Mouse (Mus musculus) liver, embryonic 11.5 days (tissue): Measurements from ENCODE around the gene Ice1. TPM values are rescaled to one million over a fixed set of nuclear protein-coding genes. Genes with fewer than 3 reads are reported as not detected.

ENCODE experiments used
- ATAC-seq: fragments of 200-750 bp; cut with Nextera tagmentation; replicated peaks from 2 replicates; pipeline ENCODE4 v1.8.0; 2017; ENCODE audit warnings: moderate number of reproducible peaks, mild to moderate bottlenecking, moderate TSS enrichment, moderate library complexity; ENCODE audit not compliant: low FRiP score
- DNase-seq: peaks from one replicate; pipeline ENCODE4 v3.0.0-alpha.2; 2017; ENCODE audit warnings: low spot score
- H3K27ac ChIP-seq: fragments of 300-500 bp; sonication (generic); 2 replicates; pipeline ENCODE4 v1.5.1; 2014; ENCODE audit warnings: mild to moderate bottlenecking, low read depth, low read length, control low read depth
- H3K27me3 ChIP-seq: fragments of 300-500 bp; sonication (generic); replicated peaks from 2 replicates; pipeline ENCODE4 v1.6.1; 2014; ENCODE audit warnings: low read length, mixed read lengths; ENCODE audit not compliant: control insufficient read depth, insufficient read depth
- H3K36me3 ChIP-seq: fragments of 300-500 bp; sonication (generic); 2 replicates; pipeline ENCODE4 v1.6.1; 2014; ENCODE audit warnings: mild to moderate bottlenecking, low read length, moderate library complexity, mixed read lengths; ENCODE audit not compliant: control insufficient read depth, insufficient read depth
- H3K4me1 ChIP-seq: fragments of 300-500 bp; sonication (generic); replicated peaks from 2 replicates; pipeline ENCODE4 v1.6.1; 2014; ENCODE audit warnings: low read length, mixed read lengths; ENCODE audit not compliant: control insufficient read depth, insufficient read depth
- H3K4me2 ChIP-seq: fragments of 300-500 bp; sonication (generic); 2 replicates; pipeline ENCODE4 v1.6.1; 2014; ENCODE audit warnings: mild to moderate bottlenecking, control low read depth, moderate library complexity
- H3K4me3 ChIP-seq: fragments of 300-500 bp; sonication (generic); 2 replicates; pipeline ENCODE4 v1.5.1; 2014; ENCODE audit warnings: low read depth, low read length, control low read depth
- H3K9ac ChIP-seq: fragments of 300-500 bp; sonication (generic); 2 replicates; pipeline ENCODE4 v1.6.1; 2014; ENCODE audit warnings: low read depth, low read length, control low read depth
- H3K9me3 ChIP-seq: fragments of 300-500 bp; sonication (generic); 2 replicates; pipeline ENCODE4 v1.6.1; 2016; ENCODE audit warnings: low read length, inconsistent platforms, mixed read lengths; ENCODE audit not compliant: control insufficient read depth
- WGBS: fragments of 180-500 bp; shearing (Covaris S2); extraction: QIAGEN DNeasy Blood & Tissue Kit; methylation state at CpG from one replicate; pipeline ENCODE4 v1.1.7; 2014; 5-methylcytosine and 5-hydroxymethylcytosine counted together
- polyA plus RNA-seq: library from polyadenylated mRNA; unstranded; fragments of >200 nt; fragmentation: Nextera tagmentation; extraction: Ambion mirVana; gene quantifications from 2 replicates; pipeline ENCODE4 v1.2.1, GENCODE M21; 2014

Ice1 gene
- polyA plus RNA-seq, 1 experiment from 2014 or later = 19.5 TPM

GRCm38 (mm10) chr13:70604723-70605122 is 32.7 kb downstream of the Ice1 start:
- WGBS = 88% methylated on average over 8 of the region's 8 CpGs
- no peak overlapping the region for H3K4me2 ChIP-seq
- ATAC-seq (no peak), DNase-seq (no peak)
- H3K4me3 ChIP-seq = no peak overlapping the region
- H3K9ac ChIP-seq = no peak overlapping the region
- H3K4me1 ChIP-seq = no peaks in the 10 kb centered on the region
- no peaks in the 10 kb centered on the region for H3K27me3 ChIP-seq
- H3K36me3 ChIP-seq = peaks cover 32% of the 10 kb centered on the region
- no peaks in the 10 kb centered on the region for H3K9me3 ChIP-seq
- no peak overlapping the region for H3K27ac ChIP-seq

- H3K36me3 ChIP-seq = peaks cover 32% of the 10 kb centered on the region
- no peak for DNase-seq
These were observed 35.9 kb downstream of the Ice1 start for GRCm38 (mm10) chr13:70601566-70601965.

GRCm38 (mm10) chr13:70599964-70600619 is 37.3 kb downstream of the Ice1 start:
- no peak for ATAC-seq
- WGBS = 70% methylated on average over 12 of the region's 12 CpGs
- Histone ChIP-seq H3K4me1 (no peaks in the 10 kb centered on the region), H3K27ac (no peak overlapping the region), H3K36me3 (peaks cover 28% of the 10 kb centered on the region), H3K9ac (no peak overlapping the region), H3K4me3 (no peak overlapping the region), H3K9me3 (no peaks in the 10 kb centered on the region), H3K27me3 (no peaks in the 10 kb centered on the region), H3K4me2 (no peak overlapping the region)
- no peak for DNase-seq

More at GRCm38 (mm10) chr13:70601566-70601965, 35.9 kb downstream of the Ice1 start:
- H3K4me1 ChIP-seq = no peaks in the 10 kb centered on the region
- no peaks in the 10 kb centered on the region for H3K9me3 ChIP-seq
- no peak overlapping the region for H3K9ac ChIP-seq
- no peak overlapping the region for H3K4me2 ChIP-seq
- WGBS = 82% methylated on average over 1 of the region's 1 CpGs
- H3K4me3 ChIP-seq = no peak overlapping the region
- H3K27me3 ChIP-seq = no peaks in the 10 kb centered on the region
- H3K27ac ChIP-seq = no peak overlapping the region
- ATAC-seq = no peak

- Histone ChIP-seq H3K27me3 (no peaks in the 10 kb centered on the region), H3K27ac (no peak overlapping the region), H3K36me3 (peaks cover 31% of the 10 kb centered on the region), H3K9ac (no peak overlapping the region), H3K4me1 (no peaks in the 10 kb centered on the region), H3K9me3 (no peaks in the 10 kb centered on the region), H3K4me3 (no peak overlapping the region), H3K4me2 (no peak overlapping the region)
- ATAC-seq (no peak), DNase-seq (no peak)
- WGBS = 90% methylated on average over 4 of the region's 4 CpGs
These were observed 38.5 kb downstream of the Ice1 start for GRCm38 (mm10) chr13:70598941-70599340.

- H3K27ac ChIP-seq = no peak overlapping the region
- H3K4me3 ChIP-seq = no peak overlapping the region
- DNase-seq = no peak
- no peak overlapping the region for H3K9ac ChIP-seq
- WGBS = 89% methylated on average over 3 of the region's 3 CpGs
- H3K27me3 ChIP-seq = no peaks in the 10 kb centered on the region
- no peaks in the 10 kb centered on the region for H3K9me3 ChIP-seq
- no peaks in the 10 kb centered on the region for H3K4me1 ChIP-seq
- H3K4me2 ChIP-seq = no peak overlapping the region
- no peak for ATAC-seq
- peaks cover 42% of the 10 kb centered on the region for H3K36me3 ChIP-seq
These were observed 40.5 kb downstream of the Ice1 start for GRCm38 (mm10) chr13:70596901-70597300.

- WGBS = 93% methylated on average over 7 of the region's 7 CpGs
- H3K27me3 ChIP-seq = no peaks in the 10 kb centered on the region
- no peak overlapping the region for H3K27ac ChIP-seq
- H3K9ac ChIP-seq = no peak overlapping the region
- DNase-seq = no peak
- no peaks in the 10 kb centered on the region for H3K4me1 ChIP-seq
- no peak overlapping the region for H3K4me2 ChIP-seq
- no peaks in the 10 kb centered on the region for H3K9me3 ChIP-seq
- no peak for ATAC-seq
- peaks cover 35% of the 10 kb centered on the region for H3K36me3 ChIP-seq
- no peak overlapping the region for H3K4me3 ChIP-seq
These were observed 47.1 kb downstream of the Ice1 start for GRCm38 (mm10) chr13:70590248-70590762.

- DNase-seq (no peak), ATAC-seq (peak; percentile 47; the same call in 1 of the 2 replicates)
These were observed 50.5 kb downstream of the Ice1 start for GRCm38 (mm10) chr13:70586969-70587368.

GRCm38 (mm10) chr13:70582517-70582916 is 54.9 kb downstream of the Ice1 start:
- no peak for ATAC-seq
- Histone ChIP-seq H3K27me3 (no peaks in the 10 kb centered on the region), H3K4me1 (no peaks in the 10 kb centered on the region), H3K9me3 (no peaks in the 10 kb centered on the region), H3K9ac (no peak overlapping the region), H3K4me3 (no peak overlapping the region), H3K27ac (no peak overlapping the region), H3K36me3 (0 out of 2 replicates have a peak, but pooled peaks cover 4% of the 10 kb centered on the region), H3K4me2 (no peak overlapping the region)
- WGBS = 55% methylated on average over 2 of the region's 2 CpGs
- DNase-seq = no peak

More at GRCm38 (mm10) chr13:70586969-70587368, 50.5 kb downstream of the Ice1 start:
- H3K27ac ChIP-seq = no peak overlapping the region
- H3K4me1 ChIP-seq = no peaks in the 10 kb centered on the region
- 89% methylated on average over 2 of the region's 2 CpGs for WGBS
- no peaks in the 10 kb centered on the region for H3K27me3 ChIP-seq
- H3K9ac ChIP-seq = no peak overlapping the region
- no peaks in the 10 kb centered on the region for H3K9me3 ChIP-seq
- peaks cover 13% of the 10 kb centered on the region; the same call in 1 of the 2 replicates for H3K36me3 ChIP-seq
- no peak overlapping the region for H3K4me3 ChIP-seq
- no peak overlapping the region for H3K4me2 ChIP-seq

- H3K36me3 ChIP-seq = 0 out of 2 replicates have a peak, but pooled peaks cover 4% of the 10 kb centered on the region
- no peak overlapping the region for H3K27ac ChIP-seq
- H3K9me3 ChIP-seq = no peaks in the 10 kb centered on the region
- no peaks in the 10 kb centered on the region for H3K4me1 ChIP-seq
- H3K27me3 ChIP-seq = no peaks in the 10 kb centered on the region
- H3K9ac ChIP-seq = no peak overlapping the region
- H3K4me2 ChIP-seq = no peak overlapping the region
- ATAC-seq (no peak), DNase-seq (no peak)
- WGBS = 87% methylated on average over 4 of the region's 4 CpGs
- no peak overlapping the region for H3K4me3 ChIP-seq
These were observed 55.9 kb downstream of the Ice1 start for GRCm38 (mm10) chr13:70581509-70581908.
